Mouse (Mus musculus): ENCODE measurements around the gene 2210408I21Rik.

Gene 2210408I21Rik

GRCm38 (mm10) chr13:77489938-77490651, 354.8 kb downstream of the 2210408I21Rik start:
- no peak for DNase-seq (ENCODE audit: low spot score in 2 of 2)

GRCm38 (mm10) chr13:77514046-77514445, 378.7 kb downstream of the 2210408I21Rik start:
- DNase-seq (ENCODE audit: low spot score in 2 of 2): no peak

GRCm38 (mm10) chr13:77528960-77529699, 393.8 kb downstream of the 2210408I21Rik start:
- no peak for DNase-seq (ENCODE audit: low spot score in 2 of 2)

GRCm38 (mm10) chr13:77529760-77530159, 394.4 kb downstream of the 2210408I21Rik start:
- no peak for DNase-seq (ENCODE audit: low spot score in 2 of 2)

- no peak for DNase-seq (ENCODE audit: low spot score in 2 of 2)
Observed at GRCm38 (mm10) chr13:77537466-77537865, 402.1 kb downstream of the 2210408I21Rik start.

GRCm38 (mm10) chr13:77547486-77548385, 412.4 kb downstream of the 2210408I21Rik start:
- no peak for DNase-seq (ENCODE audit: low spot score in 2 of 2)

- DNase-seq (ENCODE audit: low spot score in 2 of 2): no peak
Observed at GRCm38 (mm10) chr13:77548386-77548695, 413.0 kb downstream of the 2210408I21Rik start.

- no peak for DNase-seq (ENCODE audit: low spot score in 2 of 2)
Observed at GRCm38 (mm10) chr13:77548750-77549149, 413.4 kb downstream of the 2210408I21Rik start.

- no peak for DNase-seq (ENCODE audit: low spot score in 2 of 2)
Observed at GRCm38 (mm10) chr13:77594011-77594410, 458.7 kb downstream of the 2210408I21Rik start.

GRCm38 (mm10) chr13:77615346-77615745, 480.0 kb downstream of the 2210408I21Rik start:
- no peak for DNase-seq (ENCODE audit: low spot score in 2 of 2)
